Mouse (Mus musculus) G1E-ER4 (cell line): ENCODE data around the gene Myo5a. TPM values are rescaled to one million over a fixed set of nuclear protein-coding genes. Genes with fewer than 3 reads are reported as not detected.

Source experiments
- GATA1 ChIP-seq: IDR thresholded peaks from one replicate; pipeline ENCODE4 v1.8.0; 2012; ENCODE audit warnings: low read length, inconsistent platforms
- polyA plus RNA-seq: library from polyadenylated mRNA; stranded (reverse); fragments of >175 nt; gene quantifications from 2 replicates; pipeline ENCODE4 v1.2.3, GENCODE M21; 2012

Gene Myo5a
- polyA plus RNA-seq, 1 experiment: 8.7 TPM

- no peak for TF ChIP-seq GATA1
Observed at GRCm38 (mm10) chr9:75247870-75248269, 177.1 kb downstream of the Myo5a start.

DNA sequence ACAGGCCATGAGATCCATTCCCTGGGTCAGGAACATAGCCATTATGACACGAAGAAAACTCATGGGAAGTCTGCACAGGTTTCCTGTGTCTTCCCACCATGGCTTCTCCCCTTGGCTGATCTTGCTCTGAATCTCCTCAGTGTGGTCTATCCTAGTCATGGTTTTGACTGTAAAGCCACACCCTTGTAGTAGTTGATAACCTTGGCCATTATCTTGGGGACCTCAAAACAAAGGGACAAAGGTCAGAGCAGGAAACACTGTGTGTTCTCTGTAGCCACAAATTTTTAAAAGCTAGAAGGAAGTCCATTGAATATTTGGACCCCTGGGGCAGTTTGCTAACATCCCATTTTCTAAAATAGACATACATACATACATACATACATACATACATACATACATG lies 177.5 kb downstream of the Myo5a start:
- no peak for TF ChIP-seq GATA1

GRCm38 (mm10) chr9:75248874-75249273 lies 178.1 kb downstream of the Myo5a start:
- no peak for TF ChIP-seq GATA1

- TF ChIP-seq GATA1: no peak
Observed at GRCm38 (mm10) chr9:75253766-75254165, 183.0 kb downstream of the Myo5a start.

- no peak for TF ChIP-seq GATA1
Observed at GRCm38 (mm10) chr9:75254196-75254955, 183.6 kb downstream of the Myo5a start.

DNA sequence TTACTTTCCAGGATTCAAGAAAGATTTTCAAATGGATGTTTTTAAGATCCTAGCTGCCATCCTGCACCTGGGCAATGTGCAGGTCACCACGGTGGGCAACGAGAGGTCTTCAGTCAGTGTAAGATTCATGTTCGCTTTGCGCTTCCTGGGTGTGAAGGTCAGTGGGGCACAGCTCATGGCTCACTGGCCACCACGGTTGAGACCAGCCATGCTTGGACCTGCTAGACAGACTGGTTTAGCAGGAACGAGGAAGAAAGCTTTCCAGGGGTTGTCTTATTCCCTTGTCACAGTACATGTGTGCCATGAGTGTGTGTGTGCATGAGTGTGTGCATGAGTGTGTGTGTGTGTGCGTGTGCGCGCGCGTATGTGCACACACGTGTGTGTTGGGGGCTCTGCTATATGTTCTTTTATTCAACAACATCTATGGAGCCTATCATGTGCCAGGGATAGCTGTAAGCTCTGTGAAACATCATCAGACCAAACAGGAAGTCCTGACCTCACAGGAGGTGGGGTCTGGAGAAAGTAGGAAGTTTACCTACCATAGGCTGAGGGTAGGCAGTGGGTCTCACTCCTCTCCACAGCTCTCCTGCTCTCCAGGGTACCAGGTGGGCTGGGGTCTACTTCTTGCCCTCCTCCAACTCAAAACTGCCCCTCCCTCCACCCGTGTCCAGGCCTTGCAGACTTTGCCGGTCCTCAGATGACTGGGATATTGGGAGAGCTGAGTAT lies 185.2 kb downstream of the Myo5a start:
- no peak for TF ChIP-seq GATA1

GRCm38 (mm10) chr9:75258792-75259191 lies 188.0 kb downstream of the Myo5a start:
- no peak for TF ChIP-seq GATA1

DNA sequence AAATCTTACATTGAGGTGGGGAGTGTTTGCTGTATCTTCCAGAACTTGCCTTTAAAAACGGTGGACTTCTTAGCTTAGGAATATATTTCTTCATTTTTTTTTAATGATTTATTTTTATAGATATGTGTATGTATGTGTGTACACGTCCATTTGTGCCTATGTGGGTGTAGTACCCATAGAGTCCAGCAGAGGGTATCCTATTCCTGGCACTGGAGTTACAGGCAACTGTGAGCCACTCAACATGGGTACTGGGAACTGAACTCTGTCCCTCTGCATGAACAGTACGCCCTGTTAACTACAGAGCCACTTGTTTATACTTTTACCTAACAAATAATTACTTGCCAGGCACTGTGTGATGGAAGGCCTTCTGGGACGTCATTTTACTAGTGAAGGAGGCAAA lies 188.8 kb downstream of the Myo5a start:
- TF ChIP-seq GATA1: no peak

GRCm38 (mm10) chr9:75261332-75261872 lies 190.6 kb downstream of the Myo5a start:
- no peak for TF ChIP-seq GATA1

DNA sequence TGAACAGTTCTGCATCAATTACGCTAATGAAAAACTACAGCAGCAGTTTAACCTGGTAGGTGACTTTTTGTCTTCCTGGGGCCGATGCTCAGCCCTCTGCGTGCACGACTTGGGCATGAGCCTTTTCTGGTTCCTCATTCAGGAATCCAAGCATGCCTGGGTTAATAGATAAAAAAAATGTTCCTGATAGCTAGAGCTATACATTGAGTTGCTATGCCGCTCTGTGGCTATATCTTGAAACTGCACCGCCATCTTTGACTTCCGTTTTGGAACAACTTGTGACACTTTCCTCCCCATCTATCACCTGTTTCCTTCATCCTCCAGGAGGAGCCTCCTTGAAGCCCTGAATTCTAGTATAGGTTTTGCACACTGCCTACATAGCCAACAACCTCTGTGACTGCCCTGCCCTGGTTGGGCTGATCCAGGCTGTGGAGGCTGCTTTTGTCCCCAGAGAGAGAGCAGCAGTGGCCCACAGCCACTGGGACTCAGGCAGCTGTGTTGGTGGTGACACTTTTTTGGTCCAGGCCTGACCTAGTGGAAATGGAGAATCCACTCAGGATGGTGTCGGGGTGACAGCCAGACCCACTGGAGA lies 191.5 kb downstream of the Myo5a start:
- TF ChIP-seq GATA1: no peak

- no peak for TF ChIP-seq GATA1
Observed at GRCm38 (mm10) chr9:75264008-75264718, 193.3 kb downstream of the Myo5a start.

GRCm38 (mm10) chr9:75267147-75267546 lies 196.3 kb downstream of the Myo5a start:
- no peak for TF ChIP-seq GATA1

DNA sequence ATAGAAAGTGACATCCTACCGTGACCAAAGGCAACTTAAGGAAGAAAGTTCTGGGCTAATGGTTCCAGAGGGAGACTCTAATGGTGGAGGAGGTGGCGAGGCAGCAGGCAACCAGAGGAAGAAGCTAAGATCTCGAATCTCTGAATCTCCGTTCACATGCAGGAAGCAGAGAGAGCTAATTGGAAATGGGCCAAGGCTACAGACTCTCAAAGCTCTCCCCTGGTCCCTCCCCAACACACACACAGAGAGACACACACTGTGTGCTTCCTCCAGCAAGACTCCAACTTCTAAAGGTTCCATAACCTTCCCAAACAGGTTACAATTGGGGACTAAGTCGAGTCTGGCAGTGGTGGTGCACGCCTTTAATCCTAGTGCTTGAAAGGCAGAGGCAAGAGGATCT lies 199.6 kb downstream of the Myo5a start:
- no peak for TF ChIP-seq GATA1

- TF ChIP-seq GATA1: no peak
Observed at GRCm38 (mm10) chr9:75271539-75271938, 200.7 kb downstream of the Myo5a start.

Other genes starting within 250 kb of the Myo5a start
- gene Onecut1, start 209.1 kb upstream of the Myo5a start, polyA plus RNA-seq: not detected in 2 replicates
- gene Fam214a, start 118.1 kb upstream of the Myo5a start, polyA plus RNA-seq: 2.8 and 4.0 TPM in 2 replicates
- gene Arpp19, start 33.4 kb upstream of the Myo5a start, polyA plus RNA-seq: 68.5 and 95.7 TPM in 2 replicates
- gene Myo5c, start 161.0 kb downstream of the Myo5a start, polyA plus RNA-seq: 0.01 TPM in 1 of 2 replicates, not detected in the other
- gene Gnb5, start 235.3 kb downstream of the Myo5a start, polyA plus RNA-seq: not detected in 2 replicates